Mouse (Mus musculus): ENCODE results near the gene Ecel1. TPM values are rescaled to one million over a fixed set of nuclear protein-coding genes. Genes with fewer than 3 reads are reported as not detected.

Gene Ecel1
- polyA plus RNA-seq, 1 experiment from 2014 or later, result 0.17 TPM

- DNase-seq (ENCODE audit: low spot score) (no peak), ATAC-seq (no peak)
- Histone ChIP-seq H3K4me3 (ENCODE audit: low read depth, low read length) (no peak overlapping the region), H3K4me2 (replicated peaks; ENCODE audit: low read depth, low read length) (no peak overlapping the region), H3K9me3 (ENCODE audit: low read length) (no peaks in the 10 kb centered on the region), H3K27ac (ENCODE audit: low read length) (no peak overlapping the region), H3K36me3 (ENCODE audit: insufficient read depth, low read length) (no peaks in the 10 kb centered on the region), H3K4me1 (ENCODE audit: insufficient read depth, low read depth, low read length) (no peaks in the 10 kb centered on the region), H3K9ac (replicated peaks; ENCODE audit: low read depth) (no peak overlapping the region), H3K27me3 (replicated peaks; ENCODE audit: insufficient read depth, low read length) (no peaks in the 10 kb centered on the region)
- 79% methylated on average over 10 of the region's 10 CpGs for WGBS
- TF ChIP-seq EP300 (IDR thresholded peaks at IDR 0.05), result no peak
- TF ChIP-seq CTCF (IDR thresholded peaks at IDR 0.05), result no peak
Measured at GRCm38 (mm10) chr1:87143141-87143540, 13.2 kb downstream of the Ecel1 start.

- ATAC-seq, result no peak
- Histone ChIP-seq H3K4me1 (ENCODE audit: insufficient read depth, low read depth, low read length) (no peaks in the 10 kb centered on the region), H3K36me3 (ENCODE audit: insufficient read depth, low read length) (no peaks in the 10 kb centered on the region), H3K9me3 (ENCODE audit: low read length) (no peaks in the 10 kb centered on the region), H3K9ac (replicated peaks; ENCODE audit: low read depth) (no peak overlapping the region), H3K27me3 (replicated peaks; ENCODE audit: insufficient read depth, low read length) (no peaks in the 10 kb centered on the region), H3K27ac (ENCODE audit: low read length) (no peak overlapping the region), H3K4me2 (replicated peaks; ENCODE audit: low read depth, low read length) (no peak overlapping the region), H3K4me3 (ENCODE audit: low read depth, low read length) (no peak overlapping the region)
- no peak for TF ChIP-seq CTCF (IDR thresholded peaks at IDR 0.05)
- TF ChIP-seq EP300 (IDR thresholded peaks at IDR 0.05), result no peak
- 61% methylated on average over 9 of the region's 9 CpGs for WGBS
- DNase-seq (ENCODE audit: low spot score), result no peak
Measured at GRCm38 (mm10) chr1:87142456-87142855, 13.9 kb downstream of the Ecel1 start.

- ATAC-seq, result no peak
- Histone ChIP-seq H3K9me3 (ENCODE audit: low read length) (no peaks in the 10 kb centered on the region), H3K4me1 (ENCODE audit: insufficient read depth, low read depth, low read length) (no peaks in the 10 kb centered on the region), H3K27me3 (replicated peaks; ENCODE audit: insufficient read depth, low read length) (no peaks in the 10 kb centered on the region), H3K36me3 (ENCODE audit: insufficient read depth, low read length) (no peaks in the 10 kb centered on the region), H3K9ac (replicated peaks; ENCODE audit: low read depth) (no peak overlapping the region), H3K4me3 (ENCODE audit: low read depth, low read length) (no peak overlapping the region), H3K27ac (ENCODE audit: low read length) (no peak overlapping the region), H3K4me2 (replicated peaks; ENCODE audit: low read depth, low read length) (no peak overlapping the region)
- DNase-seq (ENCODE audit: low spot score), result no peak
- TF ChIP-seq CTCF (IDR thresholded peaks at IDR 0.05), result no peak
- 73% methylated on average over 4 of the region's 4 CpGs for WGBS
Measured at GRCm38 (mm10) chr1:87141550-87141949, 14.8 kb downstream of the Ecel1 start.

- no peaks in the 10 kb centered on the region for H3K36me3 ChIP-seq (ENCODE audit: insufficient read depth, low read length)
- no peak for ATAC-seq
- 84% methylated on average over 4 of the region's 4 CpGs for WGBS
- no peak overlapping the region for H3K9ac ChIP-seq (replicated peaks; ENCODE audit: low read depth)
- H3K4me3 ChIP-seq (ENCODE audit: low read depth, low read length), result no peak overlapping the region
- H3K4me1 ChIP-seq (ENCODE audit: insufficient read depth, low read depth, low read length), result no peaks in the 10 kb centered on the region
- TF ChIP-seq EP300 (IDR thresholded peaks at IDR 0.05) (no peak), CTCF (IDR thresholded peaks at IDR 0.05) (no peak)
- H3K9me3 ChIP-seq (ENCODE audit: low read length), result no peaks in the 10 kb centered on the region
- H3K27me3 ChIP-seq (replicated peaks; ENCODE audit: insufficient read depth, low read length), result peaks cover 15% of the 10 kb centered on the region; the same call in 1 of the 2 replicates
- no peak overlapping the region for H3K27ac ChIP-seq (ENCODE audit: low read length)
- DNase-seq (ENCODE audit: low spot score), result no peak
- no peak overlapping the region for H3K4me2 ChIP-seq (replicated peaks; ENCODE audit: low read depth, low read length)
Measured at GRCm38 (mm10) chr1:87131803-87132202, 24.5 kb downstream of the Ecel1 start.

- Histone ChIP-seq H3K27me3 (replicated peaks; ENCODE audit: insufficient read depth, low read length) (peaks cover 21% of the 10 kb centered on the region), H3K9ac (replicated peaks; ENCODE audit: low read depth) (no peak overlapping the region), H3K9me3 (ENCODE audit: low read length) (no peaks in the 10 kb centered on the region), H3K27ac (ENCODE audit: low read length) (no peak overlapping the region), H3K4me3 (ENCODE audit: low read depth, low read length) (no peak overlapping the region), H3K36me3 (ENCODE audit: insufficient read depth, low read length) (no peaks in the 10 kb centered on the region), H3K4me1 (ENCODE audit: insufficient read depth, low read depth, low read length) (no peaks in the 10 kb centered on the region), H3K4me2 (replicated peaks; ENCODE audit: low read depth, low read length) (no peak overlapping the region)
- 11% methylated on average over 35 of the region's 43 CpGs for WGBS
- no peak for ATAC-seq
- no peak for DNase-seq (ENCODE audit: low spot score)
- TF ChIP-seq CTCF (IDR thresholded peaks at IDR 0.05), result no peak
- TF ChIP-seq EP300 (IDR thresholded peaks at IDR 0.05), result no peak
Measured at GRCm38 (mm10) chr1:87127206-87128030, 28.9 kb downstream of the Ecel1 start.

- Histone ChIP-seq H3K27ac (ENCODE audit: low read length) (no peak within 1 kb of the TSS), H3K9me3 (ENCODE audit: low read length) (no peaks in the 10 kb centered on the region), H3K4me3 (ENCODE audit: low read depth, low read length) (no peak within 1 kb of the TSS), H3K4me2 (replicated peaks; ENCODE audit: low read depth, low read length) (no peak within 1 kb of the TSS), H3K36me3 (ENCODE audit: insufficient read depth, low read length) (no peaks in the 10 kb centered on the region), H3K27me3 (replicated peaks; ENCODE audit: insufficient read depth, low read length) (peaks cover 21% of the 10 kb centered on the region), H3K4me1 (ENCODE audit: insufficient read depth, low read depth, low read length) (no peaks in the 10 kb centered on the region), H3K9ac (replicated peaks; ENCODE audit: low read depth) (no peak within 1 kb of the TSS)
- ATAC-seq (no peak), DNase-seq (ENCODE audit: low spot score) (no peak)
- TF ChIP-seq CTCF (IDR thresholded peaks at IDR 0.05) (no peak), EP300 (IDR thresholded peaks at IDR 0.05) (no peak)
- WGBS, result 74% methylated on average over 6 of the region's 6 CpGs
Measured at GRCm38 (mm10) chr1:87124673-87125072, 31.6 kb downstream of the Ecel1 start, which contains the start of gene Akp3. TSS of gene Akp3 (plus strand) at chr1:87124973.
